Mouse (Mus musculus) G1E (cell line): Measurements from ENCODE around the gene Iars2. TPM values are rescaled to one million over a fixed set of nuclear protein-coding genes. Genes with fewer than 3 reads are reported as not detected.

Experiments used
- ATAC-seq: 2 replicates; pipeline ENCODE4 v1.8.0; 2016; ENCODE audit warnings: mild to moderate bottlenecking; ENCODE audit not compliant: insufficient number of reproducible peaks, poor library complexity, low FRiP score, severe bottlenecking; ENCODE audit errors: extremely low read depth
- DNase-seq: peaks from one replicate; pipeline ENCODE4 v3.0.0; 2012; ENCODE audit warnings: low spot score
- H3K27me3 ChIP-seq: 2 replicates; pipeline ENCODE4 v1.6.1; 2012; ENCODE audit warnings: mild to moderate bottlenecking, low read length, inconsistent platforms; ENCODE audit not compliant: insufficient read depth
- H3K36me3 ChIP-seq: replicated peaks from 2 replicates; pipeline ENCODE3; 2012; ENCODE audit warnings: mild to moderate bottlenecking, inconsistent platforms
- H3K4me1 ChIP-seq: 2 replicates; pipeline ENCODE4 v1.6.1; 2012; ENCODE audit warnings: low read depth, low read length, inconsistent platforms, mixed read lengths; ENCODE audit not compliant: insufficient read depth
- H3K4me3 ChIP-seq: 2 replicates; pipeline ENCODE4 v1.5.1; 2012; ENCODE audit warnings: low read depth, mild to moderate bottlenecking, inconsistent platforms, low read length, moderate library complexity, mixed read lengths
- H3K9me3 ChIP-seq: replicated peaks from 2 replicates; pipeline ENCODE4 v1.6.1; 2012; ENCODE audit warnings: inconsistent platforms
- CTCF ChIP-seq: IDR thresholded peaks from 2 replicates; pipeline ENCODE4 v1.5.1; 2012; ENCODE audit warnings: low read depth, low read length, inconsistent platforms, mixed read lengths
- GATA1 ChIP-seq: IDR thresholded peaks from 2 replicates; pipeline ENCODE4 v1.6.1; 2012; ENCODE audit warnings: borderline replicate concordance, low read length, inconsistent platforms, mixed read lengths
- GATA2 ChIP-seq: IDR thresholded peaks from 2 replicates; pipeline ENCODE4 v1.6.1; 2012; ENCODE audit warnings: low read depth, low read length, inconsistent platforms, borderline replicate concordance
- POLR2AphosphoS5 ChIP-seq: IDR thresholded peaks from 2 replicates; pipeline ENCODE4 v1.6.1; 2012; ENCODE audit warnings: low read depth, low read length, inconsistent platforms; ENCODE audit not compliant: insufficient replicate concordance
- TAL1 ChIP-seq: conservative IDR thresholded peaks from 2 replicates; pipeline ENCODE4 v1.6.1; 2012; ENCODE audit warnings: low read depth, low read length, inconsistent platforms, mixed read lengths
- polyA plus RNA-seq: library from polyadenylated mRNA; stranded (reverse); fragments of >175 nt; gene quantifications from 2 replicates; pipeline ENCODE4 v1.2.3, GENCODE M21; 2012
- total RNA-seq, 2 experiments: library from RNA; stranded (forward) in 1 of 2; stranded (reverse) in 1 of 2; fragments of 200-1000 nt in 1 of 2; fragments of >200 nt in 1 of 2; fragmentation: Nextera tagmentation in 1 of 2; gene quantifications; 2 replicates each; pipeline ENCODE4 v1.2.3; 2014 to 2017

Gene Iars2
- total RNA-seq (2014; fragmentation: Nextera tagmentation) (45.3 and 48.5 TPM in 2 replicates), total RNA-seq (2017) (46.2 and 54.6 TPM in 2 replicates), polyA plus RNA-seq (7.6 and 8.5 TPM in 2 replicates)

- H3K36me3 ChIP-seq = peaks cover 34% of the 10 kb centered on the region
- peaks cover 34% of the 10 kb centered on the region for H3K4me1 ChIP-seq
- no peaks in the 10 kb centered on the region for H3K9me3 ChIP-seq
- H3K4me3 ChIP-seq = peak within 1 kb of the TSS; percentile 99
- ATAC-seq = peak; percentile 73
- DNase-seq = peak; percentile 93
- no peak for TF ChIP-seq POLR2AphosphoS5
- no peak for TF ChIP-seq GATA2
- no peak for TF ChIP-seq TAL1
- no peak for TF ChIP-seq GATA1
- no peak for TF ChIP-seq CTCF
- H3K27me3 ChIP-seq = no peaks in the 10 kb centered on the region
Measured at GRCm38 (mm10) chr1:185328721-185329610, at the start of gene Iars2. Gene Iars2 (minus strand): TSS chr1:185329396.

- Histone ChIP-seq H3K4me1 (no peaks in the 10 kb centered on the region), H3K36me3 (peaks cover 95% of the 10 kb centered on the region), H3K9me3 (no peaks in the 10 kb centered on the region), H3K27me3 (no peaks in the 10 kb centered on the region), H3K4me3 (no peak overlapping the region)
- no peak for TF ChIP-seq TAL1
- TF ChIP-seq POLR2AphosphoS5 = no peak
- no peak for TF ChIP-seq CTCF
- no peak for TF ChIP-seq GATA2
- no peak for TF ChIP-seq GATA1
- ATAC-seq (no peak), DNase-seq (no peak)
Measured at GRCm38 (mm10) chr1:185377429-185377828, 48.2 kb upstream of the Iars2 start.

GRCm38 (mm10) chr1:185376390-185376789 is 47.2 kb upstream of the Iars2 start:
- no peak for DNase-seq
- Histone ChIP-seq H3K36me3 (peaks cover 97% of the 10 kb centered on the region), H3K27me3 (no peaks in the 10 kb centered on the region), H3K4me1 (no peaks in the 10 kb centered on the region), H3K4me3 (no peak overlapping the region), H3K9me3 (no peaks in the 10 kb centered on the region)
- ATAC-seq = no peak
- TF ChIP-seq TAL1 (no peak), CTCF (no peak), POLR2AphosphoS5 (no peak), GATA2 (no peak), GATA1 (no peak)

GRCm38 (mm10) chr1:185369979-185370378 is 40.8 kb upstream of the Iars2 start:
- peaks cover 17% of the 10 kb centered on the region for H3K4me1 ChIP-seq
- H3K27me3 ChIP-seq = no peaks in the 10 kb centered on the region
- no peaks in the 10 kb centered on the region for H3K9me3 ChIP-seq
- no peak for DNase-seq
- no peak for TF ChIP-seq GATA2
- ATAC-seq = no peak
- H3K4me3 ChIP-seq = no peak overlapping the region
- H3K36me3 ChIP-seq = peaks cover 84% of the 10 kb centered on the region

GRCm38 (mm10) chr1:185367383-185367782 is 38.2 kb upstream of the Iars2 start:
- no peak for TF ChIP-seq TAL1
- no peak for TF ChIP-seq GATA1
- no peak for TF ChIP-seq POLR2AphosphoS5
- TF ChIP-seq CTCF = no peak
- TF ChIP-seq GATA2 = no peak
- H3K36me3 ChIP-seq = peaks cover 62% of the 10 kb centered on the region
- no peak for ATAC-seq
- DNase-seq = no peak
- H3K4me1 ChIP-seq = peaks cover 24% of the 10 kb centered on the region
- H3K4me3 ChIP-seq = no peak overlapping the region
- H3K9me3 ChIP-seq = no peaks in the 10 kb centered on the region
- no peaks in the 10 kb centered on the region for H3K27me3 ChIP-seq

- Histone ChIP-seq H3K36me3 (peaks cover 33% of the 10 kb centered on the region), H3K4me3 (peak overlapping the region; percentile 99), H3K27me3 (no peaks in the 10 kb centered on the region), H3K9me3 (no peaks in the 10 kb centered on the region), H3K4me1 (peaks cover 22% of the 10 kb centered on the region)
- DNase-seq = no peak
- no peak for TF ChIP-seq POLR2AphosphoS5
- TF ChIP-seq GATA2 = no peak
- TF ChIP-seq CTCF = no peak
- TF ChIP-seq GATA1 = no peak
- TF ChIP-seq TAL1 = no peak
- no peak for ATAC-seq
Measured at GRCm38 (mm10) chr1:185364183-185364540, 35.0 kb upstream of the Iars2 start.
